Mouse (Mus musculus) heart, postnatal 0 days (tissue): ENCODE measurements around the gene Phf1. TPM values are rescaled to one million over a fixed set of nuclear protein-coding genes. Genes with fewer than 3 reads are reported as not detected.
"Not testable (repeated sequence)": the region's sequence is repeated elsewhere in the genome, so short reads cannot be mapped to it uniquely, and the experiment has no call there.

Source experiments
- ATAC-seq: fragments of 200-750 bp; cut with Nextera tagmentation; 2 replicates; pipeline ENCODE4 v1.8.0; 2017; ENCODE audit warnings: low read depth, moderate number of reproducible peaks, moderate library complexity; ENCODE audit not compliant: insufficient read depth
- DNase-seq: peaks from one replicate; pipeline ENCODE4 v3.0.0-alpha.2; 2016; ENCODE audit warnings: low spot score
- H3K27ac ChIP-seq: fragments of 300-500 bp; sonication (generic); 2 replicates; pipeline ENCODE4 v1.5.1; 2014; ENCODE audit warnings: low read depth, mild to moderate bottlenecking
- H3K27me3 ChIP-seq: fragments of 300-500 bp; sonication (generic); 2 replicates; pipeline ENCODE4 v1.6.1; 2014; ENCODE audit warnings: low read length, mixed read lengths; ENCODE audit not compliant: control insufficient read depth, insufficient read depth
- H3K36me3 ChIP-seq: fragments of 300-500 bp; sonication (generic); replicated peaks from 2 replicates; pipeline ENCODE4 v1.6.1; 2014; ENCODE audit warnings: low read length, mixed read lengths; ENCODE audit not compliant: control insufficient read depth, insufficient read depth
- H3K4me1 ChIP-seq: fragments of 300-500 bp; sonication (generic); 2 replicates; pipeline ENCODE4 v1.6.1; 2014; ENCODE audit warnings: antibody characterized with exemption; ENCODE audit not compliant: control insufficient read depth, insufficient read depth
- H3K4me2 ChIP-seq: fragments of 300-500 bp; sonication (generic); 2 replicates; pipeline ENCODE4 v1.6.1; 2014; ENCODE audit warnings: low read depth, mild to moderate bottlenecking, low read length, moderate library complexity
- H3K4me3 ChIP-seq: fragments of 300-500 bp; sonication (generic); 2 replicates; pipeline ENCODE4 v1.5.1; 2014; ENCODE audit warnings: low read depth, low read length
- H3K9ac ChIP-seq: fragments of 300-500 bp; sonication (generic); replicated peaks from 2 replicates; pipeline ENCODE4 v1.6.1; 2014; ENCODE audit warnings: low read depth, low read length, mixed read lengths
- H3K9me3 ChIP-seq: fragments of 300-500 bp; sonication (generic); replicated peaks from 2 replicates; pipeline ENCODE4 v1.6.1; 2016; ENCODE audit warnings: low read length; ENCODE audit not compliant: control insufficient read depth
- CTCF ChIP-seq: IDR thresholded peaks from 2 replicates; pipeline ENCODE4 v1.5.1; 2016; ENCODE audit warnings: antibody characterized with exemption, control low read depth, low read depth
- EP300 ChIP-seq: IDR thresholded peaks from 2 replicates; pipeline ENCODE4 v1.6.1; 2016; ENCODE audit warnings: antibody characterized with exemption, low read depth
- WGBS: fragments of 180-500 bp; shearing (Covaris S2); extraction: QIAGEN DNeasy Blood & Tissue Kit; methylation state at CpG from one replicate; pipeline ENCODE4 v1.1.7; 2014; 5-methylcytosine and 5-hydroxymethylcytosine counted together
- polyA plus RNA-seq: library from polyadenylated mRNA; unstranded; fragments of >200 nt; fragmentation: Nextera tagmentation; extraction: Ambion mirVana; gene quantifications from 2 replicates; pipeline ENCODE4 v1.2.1, GENCODE M21; 2015
- total RNA-seq: library from RNA; depleted of rRNA; stranded (reverse); fragments of >200 nt; gene quantifications from 2 replicates; pipeline ENCODE4 v1.2.3, GENCODE M21; 2014; ENCODE audit warnings: low replicate concordance

The Phf1 gene
- total and polyA plus RNA-seq, 2 experiments from 2014 or later: 6.3 to 16.3 TPM

DNA sequence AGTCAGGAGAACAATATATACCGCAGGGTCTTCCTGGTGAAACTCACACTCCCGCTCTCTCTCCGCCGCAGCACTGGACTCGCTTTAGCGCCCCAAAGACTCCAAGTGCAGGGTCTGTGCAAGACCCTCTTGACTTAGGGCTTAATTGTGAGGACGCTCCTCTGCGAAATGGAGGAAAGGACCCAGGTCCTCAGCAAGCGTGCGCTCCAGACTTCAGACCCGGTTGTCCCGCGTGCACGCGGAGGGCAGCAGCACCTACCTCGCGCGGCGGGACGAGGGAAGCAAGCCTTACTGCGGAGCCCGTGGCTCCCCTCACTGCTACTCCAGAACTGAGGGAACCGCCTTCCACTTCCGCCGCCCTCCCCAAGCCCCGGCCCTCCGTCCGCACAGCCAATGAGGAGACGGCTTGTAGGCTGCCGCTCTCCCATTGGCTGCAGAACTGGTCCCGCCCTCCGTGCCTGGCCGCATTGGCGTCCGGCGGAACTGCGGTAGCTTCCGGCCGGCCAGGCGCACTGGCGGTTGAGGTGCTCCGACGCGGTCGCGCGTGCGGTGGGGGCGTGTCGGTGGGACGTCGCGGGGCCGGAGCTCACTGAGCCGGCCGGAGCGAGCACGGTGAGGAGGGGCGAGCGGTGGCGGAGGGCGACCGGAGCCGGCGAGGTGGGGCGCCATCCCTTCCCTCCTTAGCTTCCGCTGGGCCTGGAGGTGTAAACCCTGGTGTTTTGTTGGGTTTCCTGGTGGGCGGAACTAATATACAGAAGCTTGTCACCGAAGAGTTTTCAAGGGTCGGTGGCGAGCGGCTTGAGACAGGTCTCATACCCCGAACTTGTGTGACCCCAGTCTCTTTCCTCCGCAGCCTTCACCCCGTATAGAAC, 40.1 kb downstream of the Phf1 start, which contains the start of gene Zbtb9:
Gene Zbtb9 (plus strand): TSS at position 465 of the 872 bp plus-strand sequence.
- Histone ChIP-seq H3K27me3 (no peaks in the 10 kb centered on the region), H3K4me2 (peak within 1 kb of the TSS; percentile 88), H3K9me3 (no peaks in the 10 kb centered on the region), H3K4me3 (peak within 1 kb of the TSS; percentile 69), H3K9ac (peak within 1 kb of the TSS; percentile 73), H3K36me3 (peaks cover 25% of the 10 kb centered on the region), H3K4me1 (peaks cover 14% of the 10 kb centered on the region), H3K27ac (peak within 1 kb of the TSS; percentile 76)
- under 1% methylated on average over 73 of the region's 75 CpGs for WGBS
- peak; percentile 100 for ATAC-seq
- TF ChIP-seq EP300: peak; percentile 66; the same call in 1 of the 2 replicates
- no peak for TF ChIP-seq CTCF
- peak; percentile 94 for DNase-seq

DNA sequence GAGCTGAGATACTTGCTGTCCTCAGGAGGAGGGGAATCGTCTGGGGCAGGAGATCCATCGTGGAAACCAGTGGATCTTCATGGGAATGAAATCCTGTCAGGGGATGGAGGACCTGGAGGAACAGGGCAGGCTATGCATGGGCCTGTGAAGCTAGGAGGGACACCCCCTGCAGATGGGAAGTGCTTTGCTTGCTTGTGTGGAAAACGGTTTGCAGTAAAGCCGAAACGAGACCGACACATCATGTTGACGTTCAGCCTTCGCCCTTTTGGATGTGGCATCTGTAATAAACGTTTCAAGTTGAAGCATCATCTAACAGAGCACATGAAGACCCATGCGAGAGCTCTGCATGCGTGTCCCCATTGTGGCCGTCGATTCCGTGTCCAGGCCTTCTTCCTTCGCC, 41.7 kb downstream of the Phf1 start:
- Histone ChIP-seq H3K27ac (no peak overlapping the region), H3K27me3 (no peaks in the 10 kb centered on the region), H3K4me1 (peaks cover 14% of the 10 kb centered on the region), H3K9ac (no peak overlapping the region), H3K4me3 (no peak overlapping the region), H3K9me3 (no peaks in the 10 kb centered on the region), H3K36me3 (peaks cover 31% of the 10 kb centered on the region), H3K4me2 (no peak overlapping the region)
- no peak for DNase-seq
- TF ChIP-seq CTCF: no peak
- TF ChIP-seq EP300: no peak
- 88% methylated on average over 15 of the region's 15 CpGs for WGBS
- ATAC-seq: no peak

GRCm38 (mm10) chr17:26975415-26975814, 42.6 kb downstream of the Phf1 start:
- Histone ChIP-seq H3K9ac (no peak overlapping the region), H3K4me1 (peaks cover 14% of the 10 kb centered on the region), H3K27ac (no peak overlapping the region), H3K4me3 (no peak overlapping the region), H3K36me3 (peaks cover 31% of the 10 kb centered on the region), H3K9me3 (no peaks in the 10 kb centered on the region), H3K4me2 (no peak overlapping the region), H3K27me3 (no peaks in the 10 kb centered on the region)
- DNase-seq: no peak
- ATAC-seq: no peak
- peak; percentile 22; the same call in 1 of the 2 replicates for TF ChIP-seq CTCF
- no peak for TF ChIP-seq EP300

DNA sequence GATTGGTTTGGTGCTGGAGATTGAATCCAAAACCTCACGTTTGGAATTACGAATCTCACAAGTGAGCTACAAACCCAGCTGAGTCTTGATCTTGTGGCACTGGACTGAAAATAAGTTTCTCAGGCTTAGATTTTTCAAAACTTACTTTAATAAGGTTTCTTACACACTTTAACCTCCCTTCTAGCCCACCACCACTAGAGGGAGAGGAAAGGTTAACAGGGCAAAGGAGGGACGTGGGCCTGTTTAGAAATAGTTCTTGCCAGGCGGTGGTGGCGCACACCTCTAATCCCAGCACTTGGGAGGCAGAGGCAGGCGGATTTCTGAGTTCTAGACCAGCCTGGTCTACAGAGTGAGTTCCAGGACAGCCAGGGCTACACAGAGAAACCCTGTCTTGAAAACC, 44.5 kb downstream of the Phf1 start:
- WGBS: 91% methylated on average over 6 of the region's 6 CpGs
- H3K9me3 ChIP-seq, ATAC-seq, H3K4me1 ChIP-seq, H3K4me2 ChIP-seq, DNase-seq, H3K27me3 ChIP-seq, H3K4me3 ChIP-seq, H3K27ac ChIP-seq, H3K9ac ChIP-seq: not testable (repeated sequence)
- peaks cover 31% of the 10 kb centered on the region for H3K36me3 ChIP-seq
- peak; percentile 7; the same call in 1 of the 2 replicates for TF ChIP-seq CTCF

DNA sequence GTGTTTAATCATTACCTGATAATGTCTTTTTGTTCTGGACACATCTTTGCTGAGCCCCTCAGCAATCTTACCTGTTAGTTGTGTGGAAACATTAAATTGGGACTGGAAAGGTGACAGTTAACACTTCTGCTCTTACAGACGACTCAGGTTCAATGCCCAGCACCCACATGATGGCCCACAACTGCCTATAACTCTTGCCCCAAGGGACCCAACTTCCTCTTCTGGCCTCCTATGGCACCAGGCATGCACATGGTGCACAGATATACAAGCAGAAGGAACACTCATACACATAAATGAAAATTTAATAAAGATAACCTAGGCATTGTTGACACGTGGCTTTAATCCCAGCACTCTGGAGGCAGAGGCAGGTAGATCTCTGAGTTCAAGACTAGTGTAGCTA, 46.6 kb downstream of the Phf1 start:
- no peaks in the 10 kb centered on the region for H3K27me3 ChIP-seq
- peaks cover 31% of the 10 kb centered on the region for H3K36me3 ChIP-seq
- H3K9me3 ChIP-seq: no peaks in the 10 kb centered on the region
- DNase-seq (no peak), ATAC-seq (no peak)
- no peaks in the 10 kb centered on the region for H3K4me1 ChIP-seq
- TF ChIP-seq CTCF (no peak), EP300 (no peak)
- no peak overlapping the region for H3K9ac ChIP-seq
- no peak overlapping the region for H3K4me3 ChIP-seq
- H3K27ac ChIP-seq: no peak overlapping the region
- no peak overlapping the region for H3K4me2 ChIP-seq
- 62% methylated on average over 2 of the region's 2 CpGs for WGBS
